Mouse (Mus musculus) heart, embryonic 12.5 days (tissue): ENCODE measurements around the gene Kcnj16. TPM values are rescaled to one million over a fixed set of nuclear protein-coding genes. Genes with fewer than 3 reads are reported as not detected.

Experiments
- ATAC-seq: fragments of 200-750 bp; cut with Nextera tagmentation; 2 replicates; pipeline ENCODE4 v1.8.0; 2017; ENCODE audit warnings: moderate TSS enrichment, moderate library complexity; ENCODE audit not compliant: insufficient number of reproducible peaks, low FRiP score
- H3K27ac ChIP-seq: fragments of 300-500 bp; sonication (generic); 2 replicates; pipeline ENCODE4 v1.5.1; 2016; ENCODE audit warnings: mild to moderate bottlenecking, moderate library complexity; ENCODE audit not compliant: poor library complexity, severe bottlenecking
- H3K27me3 ChIP-seq: fragments of 300-500 bp; sonication (generic); replicated peaks from 2 replicates; pipeline ENCODE4 v1.6.1; 2016; ENCODE audit warnings: mild to moderate bottlenecking, moderate library complexity
- H3K36me3 ChIP-seq: fragments of 300-500 bp; sonication (generic); 2 replicates; pipeline ENCODE4 v1.6.1; 2016; ENCODE audit warnings: mild to moderate bottlenecking, moderate library complexity
- H3K4me1 ChIP-seq: fragments of 300-500 bp; sonication (generic); replicated peaks from 2 replicates; pipeline ENCODE4 v1.6.1; 2016; ENCODE audit warnings: mild to moderate bottlenecking
- H3K4me2 ChIP-seq: fragments of 300-500 bp; sonication (generic); 2 replicates; pipeline ENCODE4 v1.6.1; 2016; ENCODE audit warnings: mild to moderate bottlenecking, moderate library complexity
- H3K4me3 ChIP-seq: fragments of 300-500 bp; sonication (generic); 2 replicates; pipeline ENCODE4 v1.5.1; 2016; ENCODE audit warnings: mild to moderate bottlenecking
- H3K9ac ChIP-seq: fragments of 300-500 bp; sonication (generic); 2 replicates; pipeline ENCODE4 v1.6.1; 2016; ENCODE audit warnings: mild to moderate bottlenecking, moderate library complexity
- H3K9me3 ChIP-seq: fragments of 300-500 bp; sonication (generic); replicated peaks from 2 replicates; pipeline ENCODE4 v1.6.1; 2016; ENCODE audit warnings: mild to moderate bottlenecking, moderate library complexity
- WGBS: fragments of 180-500 bp; shearing (Covaris S2); methylation state at CpG from one replicate; pipeline ENCODE4 v1.1.7; 2016; 5-methylcytosine and 5-hydroxymethylcytosine counted together
- polyA plus RNA-seq: library from polyadenylated mRNA; unstranded; fragments of >200 nt; fragmentation: Nextera tagmentation; extraction: Ambion mirVana; gene quantifications from 2 replicates; pipeline ENCODE4 v1.2.1, GENCODE M21; 2016

The Kcnj16 gene
- polyA plus RNA-seq = not detected in 2 replicates

DNA sequence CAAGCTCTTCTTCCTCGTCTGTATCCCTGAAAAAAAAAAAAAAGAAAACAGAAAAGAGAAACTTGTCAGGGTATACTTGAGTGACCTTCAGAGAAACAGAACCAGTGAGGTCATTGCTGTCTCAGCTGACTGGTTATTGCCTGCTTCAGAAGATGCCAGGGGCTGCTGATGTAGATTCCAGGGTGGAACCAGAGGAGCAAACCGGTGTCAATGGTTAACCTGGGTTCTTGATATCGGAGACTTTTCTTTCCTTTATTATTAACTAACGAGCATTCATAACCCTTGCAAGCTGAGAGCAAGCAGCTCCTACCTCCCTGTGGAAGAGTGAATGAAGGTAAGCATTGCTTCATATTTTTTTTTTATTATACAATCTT is at the start of gene Kcnj16:
TSS of gene Kcnj16 (plus strand) at position 272 of the 374 bp plus-strand sequence.
- Histone ChIP-seq H3K4me1 (no peaks in the 10 kb centered on the region), H3K27ac (no peak within 1 kb of the TSS), H3K27me3 (no peaks in the 10 kb centered on the region), H3K36me3 (no peaks in the 10 kb centered on the region), H3K4me2 (no peak within 1 kb of the TSS), H3K9ac (no peak within 1 kb of the TSS), H3K4me3 (no peak within 1 kb of the TSS), H3K9me3 (no peaks in the 10 kb centered on the region)
- 72% methylated on average over 4 of the region's 4 CpGs for WGBS
- no peak for ATAC-seq

DNA sequence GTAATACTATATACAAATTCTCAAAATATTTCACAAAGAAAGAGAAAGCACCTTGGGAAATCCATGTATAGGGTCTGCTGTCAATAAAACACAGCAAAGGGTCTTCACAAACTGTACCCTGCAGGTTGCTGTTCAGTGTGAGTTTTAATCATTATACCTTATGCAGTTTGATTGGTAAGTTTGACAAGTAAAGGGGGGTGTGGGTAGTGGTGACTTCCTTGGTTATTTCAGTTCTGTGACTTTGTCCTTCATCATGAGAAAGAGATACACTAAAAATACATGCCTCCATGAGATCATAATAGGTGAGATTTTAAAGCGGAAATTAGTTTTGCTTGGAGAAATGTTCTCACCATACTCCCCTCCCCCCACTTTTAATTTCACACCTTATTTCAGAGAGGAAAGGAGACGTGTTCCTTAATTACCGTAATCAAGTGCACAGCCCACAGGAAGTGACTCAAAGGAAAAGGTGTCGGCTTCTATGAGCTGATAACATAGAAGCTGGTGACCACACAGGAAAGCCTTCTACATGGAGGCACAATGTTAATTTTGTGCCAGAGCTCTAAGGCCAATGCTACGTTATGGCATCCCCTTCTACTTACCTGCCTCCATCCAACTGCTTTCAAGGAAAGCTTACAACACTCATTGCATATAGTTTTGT is 48.9 kb upstream of the Kcnj16 start:
- no peak for ATAC-seq
- Histone ChIP-seq H3K9me3 (no peaks in the 10 kb centered on the region), H3K9ac (no peak overlapping the region), H3K27ac (no peak overlapping the region), H3K4me2 (no peak overlapping the region), H3K36me3 (no peaks in the 10 kb centered on the region), H3K4me3 (no peak overlapping the region), H3K27me3 (no peaks in the 10 kb centered on the region), H3K4me1 (no peaks in the 10 kb centered on the region)
- WGBS = 61% methylated on average over 5 of the region's 5 CpGs

DNA sequence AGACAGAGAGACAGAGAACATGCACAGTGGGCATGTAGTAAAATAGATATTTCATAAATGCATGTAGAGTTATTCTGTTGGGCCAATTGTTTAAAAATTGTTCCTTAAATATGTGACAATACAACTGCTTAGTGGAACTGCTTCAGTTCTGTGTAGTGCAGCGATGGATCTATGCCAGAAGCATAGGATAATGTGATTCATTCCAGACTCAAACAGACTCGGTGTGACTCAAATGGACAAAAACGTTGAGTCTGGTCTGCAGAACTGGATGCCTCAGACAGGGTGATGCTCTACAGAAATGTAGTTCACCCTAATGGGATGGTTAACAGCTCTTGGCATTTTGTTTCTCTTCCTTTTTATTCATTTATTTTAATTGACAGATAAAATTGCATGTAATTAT is 32.1 kb upstream of the Kcnj16 start:
- 58% methylated on average over 3 of the region's 3 CpGs for WGBS
- Histone ChIP-seq H3K27ac (no peak overlapping the region), H3K9ac (no peak overlapping the region), H3K9me3 (no peaks in the 10 kb centered on the region), H3K27me3 (no peaks in the 10 kb centered on the region), H3K4me3 (no peak overlapping the region), H3K4me1 (no peaks in the 10 kb centered on the region), H3K36me3 (no peaks in the 10 kb centered on the region), H3K4me2 (no peak overlapping the region)
- ATAC-seq = no peak

DNA sequence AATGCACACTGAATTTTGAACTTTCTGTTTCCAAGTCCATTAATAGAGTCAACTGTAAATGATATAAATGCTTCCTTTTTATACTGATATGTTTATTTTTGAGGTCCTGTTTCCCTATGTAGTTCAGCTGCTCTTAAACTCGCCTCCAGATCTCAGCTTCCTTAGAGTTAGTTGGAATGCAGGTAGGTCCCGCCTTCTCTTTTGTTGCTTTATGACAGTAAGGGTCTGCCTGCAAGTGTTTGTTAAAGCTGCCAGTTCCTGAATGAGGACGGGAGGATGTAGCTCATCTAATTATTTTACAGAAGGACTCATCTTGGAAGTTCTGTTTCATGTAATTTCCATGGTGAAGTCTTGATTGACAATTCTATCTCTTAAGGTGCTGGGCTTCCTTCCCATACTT is 25.6 kb upstream of the Kcnj16 start:
- 31% methylated on average over 3 of the region's 3 CpGs for WGBS
- no peak for ATAC-seq
- Histone ChIP-seq H3K9me3 (no peaks in the 10 kb centered on the region), H3K36me3 (no peaks in the 10 kb centered on the region), H3K4me2 (peak overlapping the region; percentile 4; the same call in 1 of the 2 replicates), H3K9ac (no peak overlapping the region), H3K27me3 (no peaks in the 10 kb centered on the region), H3K27ac (peak overlapping the region; percentile 64), H3K4me3 (no peak overlapping the region), H3K4me1 (peaks cover 8% of the 10 kb centered on the region; the same call in 1 of the 2 replicates)

DNA sequence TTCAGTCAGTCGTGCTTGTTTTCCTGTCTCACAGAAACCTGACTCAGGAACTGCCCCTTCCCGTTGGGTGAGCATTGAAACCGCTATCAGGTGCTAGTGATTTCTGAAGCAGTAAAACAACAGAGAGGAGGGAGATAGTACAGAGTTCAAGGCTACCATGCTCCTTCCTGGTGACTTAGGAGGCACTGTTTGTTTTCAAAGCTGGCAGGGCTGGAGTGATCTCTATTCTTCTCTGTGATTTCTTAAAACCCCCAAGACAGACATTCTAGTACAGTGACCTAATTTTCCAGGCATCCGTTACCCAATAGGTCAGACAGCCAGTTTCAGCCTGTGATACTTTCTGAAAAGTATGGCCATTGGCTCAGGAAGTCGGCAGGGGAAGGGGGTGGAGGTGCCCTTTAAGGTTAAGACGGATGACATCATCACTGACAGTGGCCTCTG is 25.1 kb upstream of the Kcnj16 start:
- H3K27me3 ChIP-seq = no peaks in the 10 kb centered on the region
- no peaks in the 10 kb centered on the region for H3K9me3 ChIP-seq
- no peak overlapping the region for H3K4me3 ChIP-seq
- no peak overlapping the region for H3K9ac ChIP-seq
- peak overlapping the region; percentile 4; the same call in 1 of the 2 replicates for H3K4me2 ChIP-seq
- peaks cover 8% of the 10 kb centered on the region; the same call in 1 of the 2 replicates for H3K4me1 ChIP-seq
- no peaks in the 10 kb centered on the region for H3K36me3 ChIP-seq
- peak; percentile 85 for ATAC-seq
- H3K27ac ChIP-seq = peak overlapping the region; percentile 64
- WGBS = 20% methylated on average over 6 of the region's 6 CpGs

DNA sequence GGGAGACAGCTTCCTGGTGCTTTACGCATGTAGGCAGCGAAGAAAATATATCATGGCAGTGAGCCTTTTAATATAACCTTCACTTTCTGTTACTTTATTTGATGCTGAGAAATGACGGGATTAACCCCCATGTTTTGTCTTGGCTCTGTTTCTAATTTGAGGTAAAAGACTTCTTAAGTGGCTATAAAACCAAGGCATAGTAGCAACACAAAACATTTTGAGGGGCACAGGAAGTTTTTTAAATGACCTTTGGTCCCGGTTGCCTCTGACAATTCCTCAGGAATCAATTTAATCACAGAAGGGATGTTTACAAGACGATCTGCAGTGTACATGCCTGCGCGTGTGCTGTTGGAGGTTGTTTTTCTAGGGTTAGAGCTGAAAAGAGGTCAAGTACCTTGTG is 11.2 kb upstream of the Kcnj16 start:
- 0 out of 2 replicates have a peak, but pooled peaks cover 2% of the 10 kb centered on the region for H3K4me1 ChIP-seq
- H3K4me2 ChIP-seq = no peak overlapping the region
- H3K27me3 ChIP-seq = no peaks in the 10 kb centered on the region
- H3K27ac ChIP-seq = no peak overlapping the region
- H3K9me3 ChIP-seq = no peaks in the 10 kb centered on the region
- H3K36me3 ChIP-seq = no peaks in the 10 kb centered on the region
- no peak for ATAC-seq
- H3K4me3 ChIP-seq = no peak overlapping the region
- WGBS = 62% methylated on average over 7 of the region's 7 CpGs
- no peak overlapping the region for H3K9ac ChIP-seq

DNA sequence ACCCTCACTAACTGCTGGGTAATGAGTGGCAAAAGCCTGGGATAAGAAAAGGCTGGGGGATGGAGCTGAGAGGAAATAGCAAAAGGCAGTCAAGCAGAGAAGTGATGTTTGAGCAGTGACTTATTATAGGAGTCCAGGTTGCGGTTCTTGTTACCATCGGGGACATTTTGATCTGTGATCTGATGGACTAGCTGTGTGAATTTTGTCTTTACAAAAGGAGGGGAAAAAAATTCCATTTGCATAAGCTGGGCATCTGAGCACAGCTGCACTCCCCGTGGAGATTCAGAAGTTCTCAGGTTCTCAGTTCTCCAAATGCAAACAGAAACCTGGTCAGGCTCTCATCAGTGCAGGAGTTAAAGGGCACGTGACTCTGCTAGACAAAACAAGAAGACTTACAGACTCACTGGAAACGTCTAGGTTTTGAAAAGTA is 6.2 kb upstream of the Kcnj16 start:
- Histone ChIP-seq H3K9ac (no peak overlapping the region), H3K4me3 (no peak overlapping the region), H3K9me3 (no peaks in the 10 kb centered on the region), H3K27me3 (no peaks in the 10 kb centered on the region), H3K36me3 (no peaks in the 10 kb centered on the region), H3K27ac (no peak overlapping the region), H3K4me2 (no peak overlapping the region), H3K4me1 (0 out of 2 replicates have a peak, but pooled peaks cover 9% of the 10 kb centered on the region)
- no peak for ATAC-seq
- WGBS = 28% methylated on average over 5 of the region's 5 CpGs

DNA sequence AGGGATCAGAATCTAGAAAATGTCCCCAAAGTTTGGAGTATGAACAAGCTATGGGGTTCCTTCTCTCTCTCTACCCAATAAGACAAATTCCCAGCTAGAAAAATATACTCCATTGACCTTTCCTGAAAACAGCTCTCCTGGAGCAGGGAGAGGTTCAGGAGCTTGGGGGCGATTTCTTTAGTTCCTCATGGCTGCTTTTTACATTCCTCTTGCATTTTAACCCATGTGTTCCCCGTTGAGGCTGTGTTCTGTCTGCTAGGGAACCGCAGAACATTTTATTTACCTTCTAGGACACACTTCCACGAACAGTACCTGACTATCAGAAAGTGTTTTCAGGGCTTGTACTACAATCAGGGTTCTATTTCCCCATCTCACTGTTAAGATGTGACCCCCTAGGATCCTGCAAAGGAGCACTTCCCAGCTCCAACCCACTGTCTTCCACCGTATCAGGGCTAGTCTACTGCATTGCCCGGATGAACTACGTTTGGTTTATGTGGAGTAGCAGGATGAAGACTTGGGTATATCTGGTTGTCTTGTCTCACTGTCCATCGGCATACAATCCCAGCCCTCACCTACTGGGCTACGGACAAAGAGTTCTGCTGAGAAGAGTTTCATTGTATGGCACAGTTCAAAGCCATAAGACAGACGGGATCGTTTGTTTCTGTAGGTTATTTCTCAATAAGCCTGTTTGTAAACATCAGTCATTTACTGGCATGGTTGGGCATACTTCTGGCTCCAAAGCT is 643 bp upstream of the Kcnj16 start:
- H3K27me3 ChIP-seq = no peaks in the 10 kb centered on the region
- H3K4me3 ChIP-seq = no peak overlapping the region
- no peaks in the 10 kb centered on the region for H3K9me3 ChIP-seq
- H3K4me2 ChIP-seq = no peak overlapping the region
- ATAC-seq = no peak
- 0 out of 2 replicates have a peak, but pooled peaks cover 4% of the 10 kb centered on the region for H3K4me1 ChIP-seq
- H3K36me3 ChIP-seq = no peaks in the 10 kb centered on the region
- WGBS = 73% methylated on average over 11 of the region's 11 CpGs
- no peak overlapping the region for H3K9ac ChIP-seq
- H3K27ac ChIP-seq = no peak overlapping the region

DNA sequence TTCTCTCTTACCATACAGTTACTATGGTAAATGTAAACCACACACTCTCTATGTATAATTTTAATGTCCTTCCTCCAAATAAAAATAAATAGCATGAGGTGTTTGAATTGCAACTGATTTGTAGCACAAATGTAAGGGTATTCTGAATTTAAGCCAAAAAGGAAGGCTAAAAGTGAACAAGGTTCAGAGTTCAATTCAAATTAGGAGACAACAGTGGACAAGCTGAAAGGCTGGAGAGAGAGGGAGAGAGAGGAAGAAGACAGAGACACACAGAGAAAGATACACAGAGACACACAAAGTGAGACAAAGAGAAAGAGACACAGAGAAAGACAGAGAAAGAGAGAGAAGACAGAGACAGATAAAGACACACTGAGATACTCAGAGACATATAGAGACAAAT is 1.1 kb downstream of the Kcnj16 start:
- ATAC-seq = no peak
- H3K9ac ChIP-seq = no peak overlapping the region
- H3K9me3 ChIP-seq = no peaks in the 10 kb centered on the region
- no peak overlapping the region for H3K4me3 ChIP-seq
- H3K36me3 ChIP-seq = no peaks in the 10 kb centered on the region
- no peak overlapping the region for H3K4me2 ChIP-seq
- H3K27me3 ChIP-seq = no peaks in the 10 kb centered on the region
- no peaks in the 10 kb centered on the region for H3K4me1 ChIP-seq
- no peak overlapping the region for H3K27ac ChIP-seq

DNA sequence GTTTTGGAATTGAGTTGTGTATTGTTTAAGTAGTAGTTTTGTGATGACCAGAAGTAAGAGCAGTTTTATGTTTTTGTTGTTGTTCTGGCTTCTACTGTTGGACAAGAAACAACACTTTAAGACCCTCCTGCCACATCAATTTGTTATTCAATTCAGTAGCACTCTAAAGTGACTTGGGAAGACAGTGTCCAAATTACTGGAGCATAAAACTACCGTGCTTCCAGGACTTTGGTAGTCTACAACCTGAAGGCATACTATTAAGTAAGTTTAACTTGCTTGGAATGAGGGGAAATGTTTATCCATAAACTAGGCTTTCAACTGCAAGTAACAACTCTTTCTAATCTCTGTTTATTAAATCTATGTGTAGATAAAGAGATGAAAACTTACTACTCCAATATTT is 17.7 kb downstream of the Kcnj16 start:
- no peaks in the 10 kb centered on the region for H3K27me3 ChIP-seq
- H3K36me3 ChIP-seq = no peaks in the 10 kb centered on the region
- H3K4me1 ChIP-seq = 0 out of 2 replicates have a peak, but pooled peaks cover 6% of the 10 kb centered on the region
- no peak overlapping the region for H3K9ac ChIP-seq
- no peak overlapping the region for H3K4me2 ChIP-seq
- H3K9me3 ChIP-seq = no peaks in the 10 kb centered on the region
- no peak overlapping the region for H3K4me3 ChIP-seq
- WGBS = 76% methylated on average over 1 of the region's 1 CpGs
- H3K27ac ChIP-seq = no peak overlapping the region
- no peak for ATAC-seq

DNA sequence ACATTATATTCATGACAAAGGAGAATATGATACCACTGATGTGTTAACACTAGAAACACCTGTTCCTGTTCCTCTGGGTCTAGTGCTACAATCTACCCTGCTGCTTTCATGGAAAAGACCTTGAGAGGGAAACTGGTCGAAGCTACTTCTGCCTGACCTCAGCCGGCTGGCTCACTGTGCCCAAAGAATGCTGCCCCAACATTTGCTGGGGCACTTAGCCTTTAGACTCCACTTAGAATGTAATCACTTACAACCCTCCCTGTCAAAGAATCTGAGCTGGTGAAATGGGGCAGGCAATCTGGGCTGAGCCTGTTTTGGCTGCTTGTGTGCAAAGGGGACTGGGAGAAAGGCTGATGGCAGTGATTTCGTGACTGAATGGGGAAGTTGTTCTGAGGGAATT is 18.1 kb downstream of the Kcnj16 start:
- no peaks in the 10 kb centered on the region for H3K36me3 ChIP-seq
- no peaks in the 10 kb centered on the region for H3K9me3 ChIP-seq
- ATAC-seq = no peak
- 0 out of 2 replicates have a peak, but pooled peaks cover 6% of the 10 kb centered on the region for H3K4me1 ChIP-seq
- 21% methylated on average over 3 of the region's 3 CpGs for WGBS
- no peak overlapping the region for H3K9ac ChIP-seq
- H3K27ac ChIP-seq = no peak overlapping the region
- H3K4me3 ChIP-seq = no peak overlapping the region
- H3K4me2 ChIP-seq = no peak overlapping the region
- no peaks in the 10 kb centered on the region for H3K27me3 ChIP-seq
